Mouse (Mus musculus) brain, embryonic 14.5 days (tissue): Measurements from ENCODE around the gene Rcvrn. TPM values are rescaled to one million over a fixed set of nuclear protein-coding genes. Genes with fewer than 3 reads are reported as not detected.

Source experiments
- DNase-seq: peaks from one replicate; pipeline ENCODE4 v3.0.0-alpha.2; 2011; ENCODE audit warnings: low read depth
- CTCF ChIP-seq: fragments of 200-500 bp; IDR thresholded peaks from 2 replicates; pipeline ENCODE4 v1.5.1; 2012; ENCODE audit warnings: inconsistent platforms, mild to moderate bottlenecking, moderate library complexity, borderline replicate concordance; ENCODE audit not compliant: insufficient read depth, insufficient read length; ENCODE audit errors: extremely low read depth
- POLR2A ChIP-seq: fragments of 200-500 bp; IDR thresholded peaks from 2 replicates; pipeline ENCODE4 v1.6.1; 2012; ENCODE audit warnings: mild to moderate bottlenecking, inconsistent platforms, borderline replicate concordance; ENCODE audit not compliant: poor library complexity, insufficient read depth, insufficient read length, severe bottlenecking; ENCODE audit errors: extremely low read depth
- polyA plus RNA-seq: library from polyadenylated mRNA; depleted of rRNA; stranded (reverse); fragments of >200 nt; gene quantifications from 2 replicates; pipeline ENCODE4 v1.2.3, GENCODE M21; 2012; rRNA removed

The Rcvrn gene
- 0.21 and 0.28 TPM in 2 replicates for polyA plus RNA-seq

GRCm38 (mm10) chr11:67694703-67695376 lies at the start of gene Rcvrn:
Gene Rcvrn, plus strand, starts transcription at chr11:67695326.
- TF ChIP-seq POLR2A (no peak), CTCF (no peak)

GRCm38 (mm10) chr11:67647745-67648144 lies 47.4 kb upstream of the Rcvrn start:
- peak; percentile 77 for DNase-seq
- peak; percentile 91 for TF ChIP-seq CTCF
- no peak for TF ChIP-seq POLR2A

More at GRCm38 (mm10) chr11:67694703-67695376, at the start of gene Rcvrn:
- DNase-seq: no peak

GRCm38 (mm10) chr11:67648651-67649407 lies 46.3 kb upstream of the Rcvrn start:
- DNase-seq: peak; percentile 57
- TF ChIP-seq POLR2A: no peak
- no peak for TF ChIP-seq CTCF

DNA sequence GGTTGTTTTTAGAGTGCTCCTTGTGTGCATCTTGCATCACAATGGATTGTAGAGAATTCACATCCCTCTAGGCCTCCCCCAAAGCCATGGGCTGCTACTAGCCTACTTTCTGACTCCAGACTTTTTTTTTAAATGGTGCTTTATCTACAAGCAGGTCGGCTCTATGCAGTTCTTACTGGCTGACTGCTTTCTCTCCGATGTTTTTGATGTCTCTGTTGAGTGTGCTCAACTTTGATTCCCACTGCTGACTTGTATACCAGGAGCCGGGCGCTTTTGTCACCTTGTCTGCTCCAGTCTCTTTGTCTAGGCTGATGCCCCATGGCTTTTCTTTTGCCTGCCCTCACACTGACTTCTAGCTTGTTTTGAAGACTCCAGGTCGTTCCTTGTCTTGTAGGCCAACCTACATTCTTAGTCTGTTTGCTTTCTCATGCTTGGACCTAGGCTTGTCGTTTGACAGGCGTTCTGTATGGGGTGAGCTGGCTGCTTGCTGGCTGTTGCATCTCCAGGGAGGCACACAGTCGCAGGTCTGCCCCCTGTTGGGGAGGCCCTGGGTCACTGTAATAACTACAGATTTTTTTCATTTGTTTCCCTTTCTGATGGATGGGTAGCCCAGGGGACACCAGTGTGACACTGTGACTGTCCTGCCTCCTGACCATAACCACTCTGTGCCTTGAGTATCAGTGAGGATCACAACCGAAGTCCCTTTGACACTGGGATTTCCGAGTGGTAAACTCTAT lies 45.0 kb upstream of the Rcvrn start:
- TF ChIP-seq CTCF (no peak), POLR2A (no peak)
- DNase-seq: no peak

DNA sequence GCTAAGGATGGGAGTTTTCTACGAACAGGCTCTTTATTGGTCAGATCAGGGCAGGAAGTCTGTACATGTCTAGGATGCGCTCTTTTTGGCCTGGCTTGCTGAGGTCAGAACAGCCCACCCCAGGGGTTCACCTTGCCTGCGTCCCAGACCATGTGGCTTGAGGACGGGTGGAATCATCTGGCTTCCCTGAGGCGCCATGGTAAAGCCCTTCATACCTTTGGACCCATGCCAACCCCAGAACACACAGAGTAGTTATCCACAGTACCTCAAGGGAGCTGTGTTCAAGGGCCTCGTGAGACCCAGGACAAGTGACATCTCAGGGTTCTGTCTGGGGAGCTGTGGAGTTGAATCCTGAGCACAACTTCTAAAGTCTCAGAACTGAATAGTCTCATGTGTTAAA lies 43.4 kb upstream of the Rcvrn start:
- TF ChIP-seq POLR2A: no peak
- no peak for TF ChIP-seq CTCF
- no peak for DNase-seq

- TF ChIP-seq POLR2A: no peak
- peak; percentile 84 for TF ChIP-seq CTCF
- DNase-seq: peak; percentile 71
Observed at GRCm38 (mm10) chr11:67652194-67652892, 42.8 kb upstream of the Rcvrn start.

GRCm38 (mm10) chr11:67652893-67653255 lies 42.3 kb upstream of the Rcvrn start:
- no peak for DNase-seq
- TF ChIP-seq CTCF (no peak), POLR2A (no peak)

GRCm38 (mm10) chr11:67653521-67654090 lies 41.5 kb upstream of the Rcvrn start:
- TF ChIP-seq CTCF (no peak), POLR2A (no peak)
- no peak for DNase-seq

GRCm38 (mm10) chr11:67654514-67654913 lies 40.6 kb upstream of the Rcvrn start:
- DNase-seq: no peak

DNA sequence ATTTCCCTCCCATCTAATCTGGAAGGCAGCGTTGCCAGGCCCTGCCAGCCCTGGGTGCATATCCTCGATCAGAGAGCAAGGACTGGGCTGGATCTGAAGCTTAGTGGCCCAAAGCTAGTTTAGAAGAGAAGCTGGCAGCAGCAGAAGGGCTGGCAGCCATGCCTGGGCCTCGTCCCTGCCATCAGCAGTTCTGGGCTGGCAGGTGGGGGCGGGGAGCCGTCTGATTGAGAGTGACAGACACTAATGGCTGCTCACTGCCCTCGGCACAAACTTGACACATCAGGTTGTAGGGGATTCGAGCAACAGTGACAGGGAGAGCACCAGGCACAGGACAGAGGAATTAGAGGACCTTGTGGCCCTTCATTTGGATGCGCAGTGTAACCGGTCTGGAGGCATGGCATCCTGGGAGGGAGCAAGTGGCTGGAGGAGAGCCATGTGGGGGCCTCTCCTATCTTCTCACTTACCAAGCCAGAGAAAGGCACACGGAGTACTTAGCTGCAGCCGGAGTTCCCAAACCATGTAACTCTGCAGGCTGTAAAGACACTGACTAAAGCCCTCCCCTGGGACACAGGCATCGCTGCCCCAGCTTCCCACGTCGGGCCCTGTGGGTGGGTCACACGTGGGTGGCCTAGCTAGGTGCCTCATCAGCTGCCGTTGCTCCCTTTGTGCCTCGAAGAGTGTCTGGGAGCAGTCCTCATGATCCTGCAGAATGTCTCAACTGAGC lies 39.7 kb upstream of the Rcvrn start:
- no peak for TF ChIP-seq POLR2A
- TF ChIP-seq CTCF: no peak
- peak; percentile 72 for DNase-seq

More at GRCm38 (mm10) chr11:67654514-67654913, 40.6 kb upstream of the Rcvrn start:
- no peak for TF ChIP-seq POLR2A
- no peak for TF ChIP-seq CTCF
